Mouse (Mus musculus) ES-Bruce4 (cell line): ENCODE measurements at regions not wholly inside any gene's neighbourhood (a gene's known extent, or its start where the extent isn't known, plus 50 kb on each side); places are given as distances from the start of the nearest gene placed in this dataset.

ENCODE experiments used
- CTCF ChIP-seq: IDR thresholded peaks from one replicate; pipeline ENCODE4 v1.8.1; 2011; ENCODE audit warnings: low read depth, low read length
- EP300 ChIP-seq: IDR thresholded peaks from 2 replicates; pipeline ENCODE4 v1.6.1; 2011; ENCODE audit warnings: low read depth, low read length; ENCODE audit not compliant: insufficient read depth
- POLR2A ChIP-seq: IDR thresholded peaks from one replicate; pipeline ENCODE4 v1.8.1; 2011; ENCODE audit warnings: low read length; ENCODE audit not compliant: insufficient read depth

- TF ChIP-seq POLR2A (no peak), CTCF (no peak), EP300 (no peak)
Measured at GRCm38 (mm10) chr6:14521321-14521720, 233.8 kb downstream of the Ppp1r3a start.
